ENCODE assay signal across 13 mouse cellular contexts in the genomic region with DNA sequence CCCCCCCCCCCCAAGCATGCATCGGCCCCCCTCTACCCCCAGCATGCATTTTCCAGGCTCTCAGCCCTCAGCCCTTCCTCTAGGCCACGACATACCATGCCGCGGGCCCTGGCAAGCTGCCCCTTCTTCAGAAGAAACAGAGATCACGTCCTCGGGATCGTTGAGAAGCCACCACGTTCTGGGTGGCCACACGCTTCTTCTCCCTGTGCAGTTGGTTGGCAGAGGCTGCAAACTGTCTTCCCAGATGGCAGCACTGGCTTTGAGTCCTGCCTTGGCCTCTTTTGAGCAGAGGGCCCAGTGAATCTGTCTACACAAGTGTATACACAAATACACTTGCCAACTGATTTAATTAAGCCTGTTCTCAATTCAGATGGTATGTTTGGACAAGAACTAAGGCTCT.
DNase-seq lines count a peak whose midpoint lies in the region; ATAC-seq and TF ChIP-seq lines count a peak whose summit lies in the region.
"Had no signal": no experiment of that assay in that cellular context is flagged by ENCODE, and none has a peak within 500 bp of the region (broad histone marks: within the 10 kb centered on the region; RNA-seq: fewer than 3 reads in every experiment).

No protein-coding gene starts in this region.

- H3K9me3 ChIP-seq in forebrain, embryonic 15.5 days: no peaks in the 10 kb centered on the region
- no peaks in the 10 kb centered on the region for H3K9me3 ChIP-seq in forebrain, embryonic 12.5 days
- H3K9me3 ChIP-seq in midbrain, embryonic 14.5 days (ENCODE audit: control insufficient read depth, low read length): no peaks in the 10 kb centered on the region
- H3K9me3 ChIP-seq in midbrain, embryonic 10.5 days (replicated peaks): no peaks in the 10 kb centered on the region
- H3K9me3 ChIP-seq: embryonic facial prominence, embryonic 10.5 days had no signal

- H3K36me3 ChIP-seq in forebrain, embryonic 15.5 days: peaks cover 14% of the 10 kb centered on the region
- peaks cover 6% of the 10 kb centered on the region for H3K36me3 ChIP-seq in forebrain, embryonic 12.5 days (replicated peaks)
- H3K36me3 ChIP-seq in midbrain, embryonic 14.5 days (ENCODE audit: control insufficient read depth, insufficient read depth, low read length): peaks cover 21% of the 10 kb centered on the region
- peaks cover 33% of the 10 kb centered on the region for H3K36me3 ChIP-seq in midbrain, embryonic 10.5 days

- no peak overlapping the region; the same call in 1 of the 2 replicates for H3K27ac ChIP-seq in forebrain, embryonic 15.5 days (replicated peaks)
- no peak overlapping the region for H3K27ac ChIP-seq in forebrain, embryonic 12.5 days
- no peak overlapping the region for H3K27ac ChIP-seq in midbrain, embryonic 14.5 days (replicated peaks; ENCODE audit: low read depth, low read length)
- H3K27ac ChIP-seq in midbrain, embryonic 10.5 days (replicated peaks): no peak overlapping the region
- H3K27ac ChIP-seq in cerebellum, adult 2 months (ENCODE audit: insufficient read depth, low read length): no peak overlapping the region
- H3K27ac ChIP-seq: embryonic facial prominence, embryonic 10.5 days had no signal

- H3K4me2 ChIP-seq in forebrain, embryonic 15.5 days (replicated peaks): no peak overlapping the region
- H3K4me2 ChIP-seq in forebrain, embryonic 12.5 days: no peak overlapping the region
- no peak overlapping the region for H3K4me2 ChIP-seq in midbrain, embryonic 14.5 days (ENCODE audit: low read length)

- ATAC-seq in forebrain, embryonic 15.5 days (replicated peaks): peak; percentile 81
- no peak for ATAC-seq in forebrain, embryonic 12.5 days (ENCODE audit: low FRiP score)
- ATAC-seq in midbrain, embryonic 14.5 days (ENCODE audit: low FRiP score, low TSS enrichment): no peak
- ATAC-seq in megakaryocyte progenitor cell, adult 5-6 weeks (replicated peaks; ENCODE audit: poor library complexity): no peak

- DNase-seq in midbrain, embryonic 14.5 days: peak; percentile 23
- no peak for DNase-seq in midbrain, embryonic 10.5 days (ENCODE audit: low spot score)
- DNase-seq in cerebellum, adult 2 months: peak; percentile 72 to 84
- DNase-seq in layer of hippocampus, adult 8-10 months (ENCODE audit: low spot score in 2 of 2): peak; percentile 58 to 59
- DNase-seq in adrenal gland, postnatal 25 days: no peak
- DNase-seq: heart, postnatal 36 days; kidney, adult 2 months; lung, postnatal 36 days; thymus, postnatal 4 days had no signal

- no peaks in the 10 kb centered on the region for H3K27me3 ChIP-seq in forebrain, embryonic 15.5 days
- no peaks in the 10 kb centered on the region for H3K27me3 ChIP-seq in forebrain, embryonic 12.5 days
- no peaks in the 10 kb centered on the region for H3K27me3 ChIP-seq in midbrain, embryonic 14.5 days (ENCODE audit: control insufficient read depth, insufficient read depth, low read length)
- H3K27me3 ChIP-seq in midbrain, embryonic 10.5 days (ENCODE audit: low read depth, poor library complexity, severe bottlenecking): no peaks in the 10 kb centered on the region
- H3K27me3 ChIP-seq in cerebellum, adult 2 months (ENCODE audit: control insufficient read depth, insufficient read depth, low read length): no peaks in the 10 kb centered on the region

- peaks cover 13% of the 10 kb centered on the region for H3K4me1 ChIP-seq in forebrain, embryonic 15.5 days
- H3K4me1 ChIP-seq in forebrain, embryonic 12.5 days: no peaks in the 10 kb centered on the region
- H3K4me1 ChIP-seq in midbrain, embryonic 14.5 days (ENCODE audit: control insufficient read depth, insufficient read depth, low read length): no peaks in the 10 kb centered on the region
- H3K4me1 ChIP-seq in midbrain, embryonic 10.5 days: no peaks in the 10 kb centered on the region
- peaks cover 15% of the 10 kb centered on the region; the same call in 1 of the 2 replicates for H3K4me1 ChIP-seq in cerebellum, adult 2 months (ENCODE audit: control insufficient read depth, insufficient read depth, low read length)
- H3K4me1 ChIP-seq: embryonic facial prominence, embryonic 10.5 days had no signal

- no peak for TF ChIP-seq POLR2A in cerebellum, adult 2 months (IDR thresholded peaks at IDR 0.05; ENCODE audit: borderline replicate concordance, insufficient read depth, low read length)

- H3K4me3 ChIP-seq in forebrain, embryonic 15.5 days: no peak overlapping the region
- no peak overlapping the region for H3K4me3 ChIP-seq in forebrain, embryonic 12.5 days (replicated peaks)
- no peak overlapping the region for H3K4me3 ChIP-seq in midbrain, embryonic 14.5 days (replicated peaks; ENCODE audit: low read depth, low read length)
- no peak overlapping the region for H3K4me3 ChIP-seq in midbrain, embryonic 10.5 days
- no peak overlapping the region for H3K4me3 ChIP-seq in cerebellum, adult 2 months (replicated peaks; ENCODE audit: insufficient read depth, low read depth, low read length)
- H3K4me3 ChIP-seq: embryonic facial prominence, embryonic 10.5 days had no signal

- WGBS in forebrain, embryonic 15.5 days: 56% methylated on average over 9 of the region's 9 CpGs
- WGBS in forebrain, embryonic 12.5 days: 95% methylated on average over 9 of the region's 9 CpGs
- 85% methylated on average over 9 of the region's 9 CpGs for WGBS in midbrain, embryonic 14.5 days
- WGBS in midbrain, embryonic 10.5 days: 89% methylated on average over 9 of the region's 9 CpGs
- WGBS in cerebellum, adult 2 months: 5% methylated on average over 9 of the region's 9 CpGs

- no peak overlapping the region for H3K9ac ChIP-seq in forebrain, embryonic 15.5 days (replicated peaks)
- no peak overlapping the region for H3K9ac ChIP-seq in forebrain, embryonic 12.5 days
- H3K9ac ChIP-seq in midbrain, embryonic 14.5 days (replicated peaks; ENCODE audit: low read length): no peak overlapping the region

- no peak for TF ChIP-seq CTCF in cerebellum, adult 2 months (IDR thresholded peaks at IDR 0.05; ENCODE audit: borderline replicate concordance, insufficient read depth, low read depth, low read length)

Comparison
In these comparisons a context has a peak if more than half of its experiments do, and no peak if none do; other contexts are left out.
1. DNase-seq: peak in midbrain, embryonic 14.5 days (single experiment), cerebellum, adult 2 months (2 of 2) and layer of hippocampus, adult 8-10 months (2 of 2); none in midbrain, embryonic 10.5 days (single experiment) and adrenal gland, postnatal 25 days (single experiment).